Mouse (Mus musculus): ENCODE data around the gene Speg. TPM values are rescaled to one million over a fixed set of nuclear protein-coding genes. Genes with fewer than 3 reads are reported as not detected.

The Speg gene
- polyA plus RNA-seq, 1 experiment: 34.6 TPM

DNA sequence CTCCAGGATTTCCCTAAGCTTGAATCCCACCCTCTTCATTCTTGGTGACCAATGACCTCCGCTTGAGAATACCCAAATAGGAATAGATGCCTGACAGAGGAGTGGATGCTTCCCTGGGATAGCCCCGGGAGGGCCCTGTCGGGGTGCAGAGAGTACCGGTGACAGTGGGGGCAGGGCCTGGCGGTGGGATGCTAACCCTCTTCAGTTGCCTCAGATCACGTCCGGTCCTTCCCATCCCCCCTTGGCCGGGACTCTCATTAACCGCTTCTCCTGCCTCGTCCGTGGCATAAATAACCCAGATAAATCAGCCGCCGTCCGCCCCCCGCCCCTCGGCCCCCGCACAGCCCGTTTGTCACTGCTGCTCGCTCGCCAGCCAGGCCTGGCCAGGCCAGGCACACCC, 71.6 kb downstream of the Speg start:
- Histone ChIP-seq H3K27me3 (replicated peaks; ENCODE audit: control insufficient read depth, insufficient read depth, low read length) (peaks cover 2% of the 10 kb centered on the region; the same call in 1 of the 2 replicates), H3K4me3 (ENCODE audit: insufficient read depth, low read depth, low read length) (no peak overlapping the region), H3K36me3 (ENCODE audit: control insufficient read depth, insufficient read depth, low read length) (no peaks in the 10 kb centered on the region), H3K27ac (ENCODE audit: insufficient read depth, low read depth, low read length) (no peak overlapping the region), H3K4me1 (ENCODE audit: control insufficient read depth, insufficient read depth, low read length) (no peaks in the 10 kb centered on the region)
- WGBS: 15% methylated on average over 20 of the region's 20 CpGs
- TF ChIP-seq POLR2A (IDR thresholded peaks at IDR 0.05; ENCODE audit: low read depth, low read length): no peak
- no peak for TF ChIP-seq CTCF (conservative IDR thresholded peaks at IDR 0.05; ENCODE audit: insufficient read depth, insufficient read length, low read depth, low read length)
- no peak for DNase-seq

DNA sequence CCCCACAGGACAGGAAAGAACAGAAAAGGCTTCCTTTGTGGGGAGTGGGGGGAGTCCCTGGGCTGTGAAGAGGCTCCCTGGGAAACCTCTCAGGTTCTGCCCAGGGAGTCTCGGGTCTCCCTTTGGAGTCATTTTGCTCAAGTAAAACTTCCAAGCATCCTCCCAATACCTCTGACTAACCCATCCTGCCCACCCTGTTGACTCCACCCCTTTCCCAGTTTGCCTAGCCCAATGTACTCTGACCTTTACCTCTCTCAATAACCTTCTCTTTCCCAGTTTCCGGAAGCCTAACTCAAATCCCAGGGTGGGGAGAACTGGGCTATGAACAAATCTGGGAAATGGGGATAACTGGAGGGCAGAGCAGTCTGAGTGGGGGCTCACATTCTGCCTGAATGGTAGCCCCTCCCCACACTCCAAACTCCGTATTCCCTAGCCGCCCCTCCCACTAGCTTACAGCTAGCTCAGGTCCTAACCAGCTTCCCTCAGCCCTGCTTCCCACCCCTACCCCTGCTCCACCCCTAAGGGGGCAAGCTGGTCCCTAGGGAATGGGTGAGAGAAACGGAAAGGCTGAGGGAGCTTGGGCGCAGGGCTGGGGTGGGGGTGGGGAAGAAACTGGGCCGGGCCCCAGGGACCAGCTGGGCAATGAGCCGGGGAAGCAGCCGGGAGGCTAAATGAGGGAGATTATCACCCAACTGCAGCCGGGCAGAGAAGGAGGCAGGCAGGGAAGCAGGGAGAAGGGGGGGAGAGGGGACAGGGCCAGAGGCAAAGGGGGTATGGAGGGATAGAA, 72.4 kb downstream of the Speg start:
- WGBS: 7% methylated on average over 10 of the region's 10 CpGs
- Histone ChIP-seq H3K4me1 (ENCODE audit: control insufficient read depth, insufficient read depth, low read length) (no peaks in the 10 kb centered on the region), H3K4me3 (ENCODE audit: insufficient read depth, low read depth, low read length) (no peak overlapping the region), H3K27ac (ENCODE audit: insufficient read depth, low read depth, low read length) (no peak overlapping the region), H3K27me3 (replicated peaks; ENCODE audit: control insufficient read depth, insufficient read depth, low read length) (peaks cover 2% of the 10 kb centered on the region; the same call in 1 of the 2 replicates), H3K36me3 (ENCODE audit: control insufficient read depth, insufficient read depth, low read length) (no peaks in the 10 kb centered on the region)
- TF ChIP-seq POLR2A (IDR thresholded peaks at IDR 0.05; ENCODE audit: low read depth, low read length) (no peak), CTCF (conservative IDR thresholded peaks at IDR 0.05; ENCODE audit: insufficient read depth, insufficient read length, low read depth, low read length) (no peak)
- DNase-seq: no peak

DNA sequence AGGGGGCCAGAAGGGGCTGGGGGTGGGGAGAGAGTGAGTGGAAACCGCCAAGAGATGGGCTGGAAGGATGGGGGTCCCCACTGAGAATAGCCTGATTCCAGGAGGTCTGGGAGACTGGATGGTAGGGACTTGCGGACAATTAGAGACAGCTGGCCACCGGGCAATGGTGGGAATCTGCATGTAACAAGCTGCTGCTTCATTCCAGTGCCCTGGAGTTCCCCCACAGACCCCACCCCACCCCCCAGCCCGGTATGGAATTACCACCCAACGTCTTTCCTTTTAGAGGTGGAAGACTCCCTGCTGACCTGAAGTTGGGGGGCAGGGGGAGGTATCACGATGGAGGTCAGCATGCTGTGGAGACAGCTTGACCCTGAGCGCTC, 72.9 kb downstream of the Speg start:
- no peak overlapping the region for H3K4me3 ChIP-seq (ENCODE audit: insufficient read depth, low read depth, low read length)
- DNase-seq: no peak
- H3K36me3 ChIP-seq (ENCODE audit: control insufficient read depth, insufficient read depth, low read length): no peaks in the 10 kb centered on the region
- no peaks in the 10 kb centered on the region for H3K4me1 ChIP-seq (ENCODE audit: control insufficient read depth, insufficient read depth, low read length)
- WGBS: 9% methylated on average over 7 of the region's 7 CpGs
- no peak overlapping the region for H3K27ac ChIP-seq (ENCODE audit: insufficient read depth, low read depth, low read length)
- H3K27me3 ChIP-seq (replicated peaks; ENCODE audit: control insufficient read depth, insufficient read depth, low read length): peaks cover 2% of the 10 kb centered on the region; the same call in 1 of the 2 replicates
- TF ChIP-seq POLR2A (IDR thresholded peaks at IDR 0.05; ENCODE audit: low read depth, low read length) (no peak), CTCF (conservative IDR thresholded peaks at IDR 0.05; ENCODE audit: insufficient read depth, insufficient read length, low read depth, low read length) (no peak)

DNA sequence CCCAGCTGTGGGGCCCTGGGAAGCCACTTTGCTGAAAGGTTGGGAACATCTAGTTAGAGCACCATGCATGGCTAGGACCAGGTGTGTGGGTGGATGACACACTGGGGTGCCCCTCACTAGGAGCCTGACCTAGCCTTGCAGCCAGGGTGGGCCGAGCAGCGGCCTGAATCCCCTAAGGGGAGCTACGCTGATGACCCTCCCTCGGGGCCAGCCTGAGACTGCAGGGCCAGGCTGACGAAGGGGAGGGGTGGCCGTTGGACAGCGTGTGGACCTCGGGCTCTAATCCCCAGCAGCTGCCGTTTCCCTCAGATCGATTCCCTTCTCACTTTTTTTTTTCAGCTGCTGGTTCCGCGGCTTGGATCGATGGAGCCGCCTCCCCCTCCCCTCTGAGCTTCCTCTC, 73.8 kb downstream of the Speg start:
- 13% methylated on average over 14 of the region's 14 CpGs for WGBS
- TF ChIP-seq CTCF (conservative IDR thresholded peaks at IDR 0.05; ENCODE audit: insufficient read depth, insufficient read length, low read depth, low read length) (no peak), POLR2A (IDR thresholded peaks at IDR 0.05; ENCODE audit: low read depth, low read length) (no peak)
- H3K27ac ChIP-seq (ENCODE audit: insufficient read depth, low read depth, low read length): no peak overlapping the region
- H3K4me3 ChIP-seq (ENCODE audit: insufficient read depth, low read depth, low read length): no peak overlapping the region
- no peaks in the 10 kb centered on the region for H3K4me1 ChIP-seq (ENCODE audit: control insufficient read depth, insufficient read depth, low read length)
- no peaks in the 10 kb centered on the region for H3K36me3 ChIP-seq (ENCODE audit: control insufficient read depth, insufficient read depth, low read length)
- no peak for DNase-seq
- H3K27me3 ChIP-seq (replicated peaks; ENCODE audit: control insufficient read depth, insufficient read depth, low read length): peaks cover 2% of the 10 kb centered on the region; the same call in 1 of the 2 replicates

DNA sequence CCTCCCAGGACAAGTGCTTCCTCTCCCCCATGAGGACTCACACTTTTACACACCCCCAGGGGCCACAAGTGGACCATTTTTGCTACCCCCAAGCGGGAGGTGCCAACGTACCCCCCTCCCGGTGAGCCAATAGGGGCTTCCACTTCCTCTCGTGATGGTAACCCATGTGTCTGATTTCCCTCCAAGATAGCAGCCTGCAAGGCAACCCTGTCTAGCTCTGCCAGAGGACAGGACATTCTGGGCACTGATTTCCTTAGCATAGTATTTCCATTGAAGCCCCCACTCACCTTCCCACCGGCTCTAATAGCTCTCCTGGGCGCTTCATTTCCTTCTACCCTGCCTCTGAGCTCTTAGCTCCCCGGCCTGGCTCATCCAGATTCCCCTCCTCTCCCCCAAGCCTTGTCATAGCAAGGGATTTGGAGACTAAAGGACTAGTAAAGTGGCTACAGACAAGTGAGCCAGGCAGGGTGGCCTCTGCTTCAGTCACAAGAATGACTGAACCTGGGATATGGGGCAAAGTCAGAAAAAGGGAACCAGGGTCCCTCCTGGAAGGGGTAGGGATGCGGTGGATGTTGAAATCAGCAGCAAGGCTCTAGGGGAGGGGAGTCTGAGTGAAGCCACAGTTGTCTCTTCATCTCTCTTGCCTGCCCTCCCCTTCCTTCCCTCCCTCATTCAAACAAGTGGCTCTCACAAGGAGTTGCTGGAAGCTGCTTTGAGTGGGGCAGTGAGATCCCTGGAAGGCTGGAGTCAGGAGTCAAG, 74.5 kb downstream of the Speg start:
- Histone ChIP-seq H3K4me3 (ENCODE audit: insufficient read depth, low read depth, low read length) (no peak overlapping the region), H3K27ac (ENCODE audit: insufficient read depth, low read depth, low read length) (no peak overlapping the region), H3K27me3 (replicated peaks; ENCODE audit: control insufficient read depth, insufficient read depth, low read length) (peaks cover 2% of the 10 kb centered on the region; the same call in 1 of the 2 replicates), H3K36me3 (ENCODE audit: control insufficient read depth, insufficient read depth, low read length) (no peaks in the 10 kb centered on the region), H3K4me1 (ENCODE audit: control insufficient read depth, insufficient read depth, low read length) (no peaks in the 10 kb centered on the region)
- TF ChIP-seq POLR2A (IDR thresholded peaks at IDR 0.05; ENCODE audit: low read depth, low read length) (no peak), CTCF (conservative IDR thresholded peaks at IDR 0.05; ENCODE audit: insufficient read depth, insufficient read length, low read depth, low read length) (no peak)
- 29% methylated on average over 8 of the region's 8 CpGs for WGBS
- DNase-seq: no peak

DNA sequence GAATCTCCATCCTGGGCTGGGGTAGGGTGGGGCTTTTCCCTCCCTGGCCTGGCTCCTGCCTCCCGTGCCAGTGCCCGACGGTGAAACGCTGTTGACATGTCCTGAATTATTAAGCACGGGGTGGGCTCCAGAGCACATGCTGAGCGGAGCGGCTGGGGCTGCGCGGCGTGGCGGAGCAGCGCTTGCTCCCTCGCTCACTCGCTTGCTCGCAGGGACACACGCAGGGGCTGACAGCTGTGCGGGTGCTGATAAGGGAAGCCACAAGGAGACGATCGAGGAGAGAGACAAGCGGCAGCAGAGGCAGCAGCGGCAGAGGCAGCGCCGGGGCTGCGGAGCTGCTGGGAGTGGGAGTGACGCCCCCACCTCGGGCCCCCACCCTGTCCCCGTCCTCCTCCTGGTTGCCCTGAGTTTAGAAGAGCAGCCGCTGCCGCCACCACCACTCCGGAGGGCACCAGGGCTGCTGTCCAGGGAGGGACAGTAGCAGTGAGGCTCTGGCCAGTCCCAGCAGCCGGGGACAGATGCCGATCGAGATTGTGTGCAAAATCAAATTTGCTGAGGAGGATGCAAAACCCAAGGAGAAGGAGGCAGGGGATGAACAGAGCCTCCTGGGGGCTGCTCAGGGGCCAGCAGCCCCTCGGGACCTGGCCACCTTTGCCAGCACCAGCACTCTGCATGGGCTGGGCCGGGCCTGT, 75.4 kb downstream of the Speg start, which contains the start of gene Asic4:
Gene Asic4, plus strand, starts transcription at position 123 of the 692 bp plus-strand sequence.
- no peak within 1 kb of the TSS for H3K27ac ChIP-seq (ENCODE audit: insufficient read depth, low read depth, low read length)
- 10% methylated on average over 35 of the region's 35 CpGs for WGBS
- peaks cover 2% of the 10 kb centered on the region; the same call in 1 of the 2 replicates for H3K27me3 ChIP-seq (replicated peaks; ENCODE audit: control insufficient read depth, insufficient read depth, low read length)
- no peaks in the 10 kb centered on the region for H3K36me3 ChIP-seq (ENCODE audit: control insufficient read depth, insufficient read depth, low read length)
- no peak for DNase-seq
- H3K4me3 ChIP-seq (ENCODE audit: insufficient read depth, low read depth, low read length): no peak within 1 kb of the TSS
- no peak for TF ChIP-seq CTCF (conservative IDR thresholded peaks at IDR 0.05; ENCODE audit: insufficient read depth, insufficient read length, low read depth, low read length)
- TF ChIP-seq POLR2A (IDR thresholded peaks at IDR 0.05; ENCODE audit: low read depth, low read length): no peak
- H3K4me1 ChIP-seq (ENCODE audit: control insufficient read depth, insufficient read depth, low read length): no peaks in the 10 kb centered on the region
